Mouse (Mus musculus) myocyte (in vitro differentiated cells): Measurements from ENCODE around the gene Tmem238.

Experiments
- CEBPB ChIP-seq: IDR thresholded peaks from 2 replicates; pipeline ENCODE4 v1.6.1; 2011; ENCODE audit warnings: mild to moderate bottlenecking, moderate library complexity; ENCODE audit not compliant: poor library complexity, insufficient read depth, severe bottlenecking
- E2F4 ChIP-seq: IDR thresholded peaks from one replicate; pipeline ENCODE4 v1.6.1; 2011; ENCODE audit warnings: mild to moderate bottlenecking, control low read depth, moderate library complexity; ENCODE audit not compliant: insufficient read depth
- MAX ChIP-seq: IDR thresholded peaks from one replicate; pipeline ENCODE4 v1.6.1; 2011; ENCODE audit warnings: low read depth, mild to moderate bottlenecking, control low read depth
- MYOD1 ChIP-seq, 3 experiments: IDR thresholded peaks; one replicate each; pipeline ENCODE4 v1.6.1; 2011; ENCODE audit warnings: control low read depth in 2 of 3, low read depth in 2 of 3, mild to moderate bottlenecking in 2 of 3, moderate library complexity in 1 of 3; ENCODE audit not compliant: insufficient read length in 2 of 3, control insufficient read depth in 1 of 3
- MYOG ChIP-seq, 3 experiments: IDR thresholded peaks; one replicate each; pipeline ENCODE4 v1.6.1; 2011; ENCODE audit warnings: control low read depth in 2 of 3, low read depth in 2 of 3, mild to moderate bottlenecking in 2 of 3; ENCODE audit not compliant: insufficient read length in 2 of 3, control insufficient read depth in 1 of 3, insufficient read depth in 1 of 3
- POLR2A ChIP-seq: IDR thresholded peaks from one replicate; pipeline ENCODE4 v1.6.1; 2011; ENCODE audit warnings: low read depth, mild to moderate bottlenecking, control low read depth, moderate library complexity; ENCODE audit not compliant: insufficient read length
- POLR2AphosphoS2 ChIP-seq: IDR thresholded peaks from one replicate; pipeline ENCODE4 v1.6.1; 2011; ENCODE audit warnings: low read depth, control low read depth; ENCODE audit not compliant: insufficient read length
- REST ChIP-seq: IDR thresholded peaks from one replicate; pipeline ENCODE4 v1.6.1; 2011; ENCODE audit warnings: mild to moderate bottlenecking, control low read depth, moderate library complexity; ENCODE audit not compliant: insufficient read depth, insufficient read length
- SRF ChIP-seq: IDR thresholded peaks from one replicate; pipeline ENCODE4 v1.6.1; 2011; ENCODE audit warnings: low read depth; ENCODE audit not compliant: control insufficient read depth, insufficient read length
- TCF12 ChIP-seq: IDR thresholded peaks from one replicate; pipeline ENCODE4 v1.6.1; 2011; ENCODE audit warnings: mild to moderate bottlenecking, control low read depth; ENCODE audit not compliant: poor library complexity, insufficient read depth, severe bottlenecking
- TCF3 ChIP-seq: IDR thresholded peaks from one replicate; pipeline ENCODE4 v1.6.1; 2011; ENCODE audit warnings: low read depth, control low read depth; ENCODE audit not compliant: insufficient read length
- USF1 ChIP-seq: IDR thresholded peaks from one replicate; pipeline ENCODE4 v1.6.1; 2011; ENCODE audit warnings: low read depth, mild to moderate bottlenecking, control low read depth, moderate library complexity

GRCm38 (mm10) chr7:4752821-4753570, 36.5 kb downstream of the Tmem238 start, which contains the start of gene Cox6b2:
- TF ChIP-seq POLR2A (no peak), CEBPB (no peak), TCF12 (no peak), POLR2AphosphoS2 (no peak), SRF (no peak), MYOG (IDR thresholded peaks at IDR 0.05; ENCODE audit: control insufficient read depth in 1 of 3, insufficient read depth in 1 of 3, insufficient read length in 2 of 3, low read depth in 2 of 3) (no peak), USF1 (no peak), MAX (no peak), MYOD1 (IDR thresholded peaks at IDR 0.05; ENCODE audit: control insufficient read depth in 1 of 3, insufficient read length in 2 of 3, low read depth in 2 of 3) (no peak), REST (no peak), TCF3 (no peak), E2F4 (no peak)
